Mouse (Mus musculus) neutrophil, adult 65 days (primary cell): ENCODE data around the gene H2afy. TPM values are rescaled to one million over a fixed set of nuclear protein-coding genes. Genes with fewer than 3 reads are reported as not detected.

Experiments
- total RNA-seq: library from RNA; stranded (reverse); gene quantifications from 2 replicates; pipeline ENCODE4 v1.2.4, GENCODE M21; 2023

Gene H2afy
- 215 and 223 TPM in 2 replicates for total RNA-seq

DNA sequence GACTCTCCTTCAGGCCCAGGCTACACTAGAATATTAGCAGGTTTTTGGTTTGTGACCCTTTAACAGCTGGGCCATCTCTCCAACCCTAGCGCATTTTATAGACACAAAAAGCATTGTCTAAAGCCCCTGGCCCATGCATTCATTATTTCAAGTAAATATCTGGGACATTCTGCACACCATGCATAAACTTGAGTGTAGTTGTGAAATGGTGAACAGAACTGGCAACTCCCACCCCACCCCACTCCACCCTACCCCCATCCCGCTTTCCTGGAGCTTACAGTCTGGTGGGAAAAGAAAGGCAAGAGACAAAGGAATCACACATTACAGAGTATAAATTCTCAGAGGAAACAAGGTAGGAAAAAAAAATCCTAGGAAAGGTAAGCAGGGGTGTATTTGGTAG lies at the start of gene H2afy:
Gene H2afy, minus strand, starts transcription at position 162 of the 400 bp plus-strand sequence.

DNA sequence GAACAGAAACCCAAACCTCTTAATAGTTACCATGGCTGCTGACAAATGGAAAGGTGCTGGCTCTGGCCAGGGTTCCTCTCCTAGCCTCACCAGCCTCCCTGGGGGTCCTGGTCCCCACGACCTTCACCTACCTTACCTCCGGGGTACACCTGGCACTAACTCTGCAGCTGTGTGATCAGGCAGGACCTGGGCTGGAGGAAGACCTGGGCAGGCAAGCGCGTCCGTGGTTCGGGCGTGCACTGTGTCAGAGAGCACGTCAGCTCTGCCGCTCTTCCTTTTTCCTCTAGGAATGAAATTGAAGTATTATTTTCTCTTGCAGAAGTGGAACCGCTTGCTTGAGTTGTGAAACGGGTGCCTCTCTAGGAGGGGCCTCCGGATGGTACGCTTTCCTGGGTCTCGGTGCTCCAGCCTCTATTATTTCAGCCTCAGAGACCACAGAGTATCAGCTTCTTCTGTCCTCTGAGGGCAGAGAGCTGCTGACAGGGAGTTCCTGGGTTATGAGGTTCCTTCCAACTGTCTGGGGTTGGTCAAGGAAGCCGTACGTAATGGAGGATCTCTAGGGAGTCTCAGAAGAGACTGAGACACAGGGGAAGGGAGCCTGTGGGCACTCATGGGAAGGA lies 42.4 kb upstream of the H2afy start, which contains the start of gene Tifab:
Gene Tifab, minus strand, starts transcription at position 470 of the 620 bp plus-strand sequence.

Other genes with a start within 250 kb of the H2afy start
- 40.0 and 40.6 TPM in 2 replicates for gene Tifab, start 42.5 kb upstream of the H2afy start, total RNA-seq
- not detected in 2 replicates for gene Neurog1, start 115.8 kb upstream of the H2afy start, total RNA-seq
- not detected in 2 replicates for gene Cxcl14, start 160.2 kb upstream of the H2afy start, total RNA-seq